Mouse (Mus musculus) ovary, adult 18-20 months (tissue): ENCODE measurements at regions not wholly inside any gene's neighbourhood (a gene's known extent, or its start where the extent isn't known, plus 50 kb on each side); places are given as distances from the start of the nearest gene placed in this dataset.

ENCODE experiments used
- DNase-seq: peaks from one replicate; pipeline ENCODE4 v3.0.0; 2022; ENCODE audit warnings: low spot score, mixed read lengths

- DNase-seq: no peak
These were observed 102.1 kb upstream of the Mki67 start for GRCm38 (mm10) chr7:135818298-135818697.

GRCm38 (mm10) chr7:135823884-135824750 lies 108.0 kb upstream of the Mki67 start:
- DNase-seq: no peak

GRCm38 (mm10) chr7:135829246-135829645 lies 113.1 kb upstream of the Mki67 start:
- DNase-seq: no peak

DNA sequence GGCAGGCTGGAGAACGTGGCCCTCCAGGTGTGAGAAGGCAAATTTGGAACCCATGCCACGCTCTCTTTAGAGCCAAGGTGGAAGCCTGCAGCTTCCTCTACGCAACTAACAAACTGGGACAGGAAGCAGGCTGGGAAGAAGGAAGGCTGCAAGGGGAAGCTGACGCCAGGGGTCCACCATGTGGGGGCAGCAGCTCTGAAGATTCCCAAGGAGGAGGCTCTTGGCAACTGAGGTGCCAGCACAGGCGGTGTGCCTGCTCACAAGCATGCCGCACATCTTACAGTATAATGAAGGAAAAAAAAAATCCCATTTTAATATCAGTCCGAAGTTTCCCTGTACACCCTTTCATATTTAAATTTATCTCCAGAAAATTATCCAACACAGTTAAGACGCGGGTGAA lies 117.3 kb upstream of the Mki67 start:
- DNase-seq: no peak

- peak; percentile 28 for DNase-seq
These were observed 120.9 kb upstream of the Mki67 start for GRCm38 (mm10) chr7:135836808-135837733.

- no peak for DNase-seq
These were observed 127.9 kb upstream of the Mki67 start for GRCm38 (mm10) chr7:135844018-135844417.

DNA sequence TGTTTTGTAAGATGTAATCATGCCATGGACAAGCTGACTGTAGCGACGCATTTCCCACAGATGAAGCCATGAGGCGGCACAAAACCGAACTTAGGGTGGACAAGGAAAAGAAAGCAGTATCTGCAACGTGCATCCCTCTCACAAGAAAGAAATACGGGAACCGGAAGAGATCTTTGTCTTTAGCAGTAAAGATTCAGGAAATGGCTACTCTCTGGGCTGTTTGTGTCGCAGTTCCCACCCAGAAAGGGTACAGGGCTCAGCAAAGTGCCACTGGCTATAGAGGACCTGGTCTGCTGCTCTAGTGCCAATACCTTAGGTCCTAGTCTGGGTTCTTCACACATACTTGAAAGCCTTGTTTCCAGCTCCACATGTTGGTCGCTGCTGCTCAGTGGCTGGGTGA lies 131.1 kb upstream of the Mki67 start:
- DNase-seq: no peak

- no peak for DNase-seq
These were observed 132.0 kb upstream of the Mki67 start for GRCm38 (mm10) chr7:135848170-135848569.

DNA sequence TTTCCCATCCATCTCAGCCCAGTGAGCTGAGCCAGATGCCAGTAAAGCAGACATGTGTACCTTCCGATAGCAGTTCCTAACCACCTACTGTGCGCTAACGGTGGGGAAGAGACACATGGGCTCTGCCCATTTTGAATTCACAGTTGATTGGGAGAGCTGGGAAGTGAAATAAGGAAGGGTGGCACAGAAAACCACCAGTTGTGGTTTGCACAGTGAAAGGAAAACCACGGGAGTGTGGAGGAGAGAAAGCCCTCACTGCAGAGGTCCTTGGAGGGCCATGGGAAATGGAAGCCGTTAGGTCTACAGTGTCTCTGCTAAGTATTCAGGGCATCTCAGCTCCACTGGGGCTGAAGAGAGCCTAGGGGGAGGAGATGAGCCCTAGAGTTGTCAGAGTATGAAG lies 132.7 kb upstream of the Mki67 start:
- no peak for DNase-seq

GRCm38 (mm10) chr7:135853127-135853813 lies 137.1 kb upstream of the Mki67 start:
- no peak for DNase-seq

GRCm38 (mm10) chr7:135853814-135854324 lies 137.7 kb upstream of the Mki67 start:
- DNase-seq: no peak

- no peak for DNase-seq
These were observed 144.1 kb upstream of the Mki67 start for GRCm38 (mm10) chr7:135860288-135860687.

- peak; percentile 10 for DNase-seq
These were observed 144.7 kb upstream of the Mki67 start for GRCm38 (mm10) chr7:135860741-135861408.

DNA sequence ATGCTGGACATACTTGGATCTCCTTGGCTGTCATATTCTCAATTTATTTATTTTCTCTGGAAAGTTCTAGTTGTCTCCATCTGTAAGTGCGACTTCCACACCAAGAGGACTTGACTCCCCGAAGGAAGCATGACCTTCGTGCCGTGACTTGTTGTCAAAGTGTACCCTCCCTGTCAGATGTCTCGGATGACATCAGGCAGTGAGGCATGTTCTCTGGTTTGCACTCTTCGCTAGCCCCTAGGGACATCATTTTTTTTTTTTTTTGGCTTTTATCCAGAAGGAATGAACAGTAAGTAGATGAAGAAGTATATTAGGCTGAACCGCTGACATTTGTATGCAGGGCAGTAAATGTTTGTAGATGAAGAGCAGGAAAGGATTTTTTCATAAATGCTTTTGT lies 145.2 kb upstream of the Mki67 start:
- DNase-seq: no peak

DNA sequence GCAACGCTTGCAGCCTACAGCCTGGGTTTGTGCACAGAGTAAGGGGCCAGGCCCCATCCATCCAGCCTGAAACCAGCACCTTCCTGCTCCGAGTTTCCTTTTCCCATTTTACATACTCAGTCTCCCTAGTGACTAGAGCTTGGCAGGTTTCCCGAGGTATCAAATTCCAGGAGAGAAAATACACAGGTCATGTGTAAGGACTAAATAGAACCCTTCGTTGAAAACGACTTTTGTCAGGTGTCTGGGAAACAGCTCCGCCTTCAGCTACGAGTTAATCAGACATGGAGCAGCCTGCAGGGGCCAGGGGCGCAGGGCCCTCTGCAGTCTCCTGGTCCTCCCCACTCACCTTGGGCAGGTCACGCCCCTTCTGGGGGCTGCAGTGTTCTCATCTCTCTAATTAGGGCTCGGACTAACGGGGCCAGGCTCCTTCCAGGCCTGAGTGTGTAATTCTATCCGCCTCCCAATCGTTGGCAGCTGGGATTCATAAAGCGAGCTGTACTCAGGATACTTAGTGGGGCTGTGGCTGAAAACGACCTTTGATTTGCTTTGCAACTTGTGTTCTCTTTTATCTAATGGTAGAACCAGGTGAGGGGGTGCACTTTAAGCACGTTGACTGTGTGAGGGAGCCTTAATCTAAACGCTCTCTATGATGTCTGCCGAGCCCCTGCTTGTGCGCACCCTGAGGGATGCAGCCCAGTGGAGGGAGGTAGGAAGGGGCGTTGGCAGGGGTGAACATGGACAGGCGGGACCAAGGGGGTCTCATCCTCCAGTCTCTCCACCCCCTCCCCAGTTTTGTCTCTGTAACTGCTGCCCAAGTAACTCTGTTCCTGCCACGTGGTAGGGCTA lies 147.6 kb upstream of the Mki67 start:
- DNase-seq: no peak

- DNase-seq: no peak
These were observed 154.8 kb upstream of the Mki67 start for GRCm38 (mm10) chr7:135870981-135871380.

DNA sequence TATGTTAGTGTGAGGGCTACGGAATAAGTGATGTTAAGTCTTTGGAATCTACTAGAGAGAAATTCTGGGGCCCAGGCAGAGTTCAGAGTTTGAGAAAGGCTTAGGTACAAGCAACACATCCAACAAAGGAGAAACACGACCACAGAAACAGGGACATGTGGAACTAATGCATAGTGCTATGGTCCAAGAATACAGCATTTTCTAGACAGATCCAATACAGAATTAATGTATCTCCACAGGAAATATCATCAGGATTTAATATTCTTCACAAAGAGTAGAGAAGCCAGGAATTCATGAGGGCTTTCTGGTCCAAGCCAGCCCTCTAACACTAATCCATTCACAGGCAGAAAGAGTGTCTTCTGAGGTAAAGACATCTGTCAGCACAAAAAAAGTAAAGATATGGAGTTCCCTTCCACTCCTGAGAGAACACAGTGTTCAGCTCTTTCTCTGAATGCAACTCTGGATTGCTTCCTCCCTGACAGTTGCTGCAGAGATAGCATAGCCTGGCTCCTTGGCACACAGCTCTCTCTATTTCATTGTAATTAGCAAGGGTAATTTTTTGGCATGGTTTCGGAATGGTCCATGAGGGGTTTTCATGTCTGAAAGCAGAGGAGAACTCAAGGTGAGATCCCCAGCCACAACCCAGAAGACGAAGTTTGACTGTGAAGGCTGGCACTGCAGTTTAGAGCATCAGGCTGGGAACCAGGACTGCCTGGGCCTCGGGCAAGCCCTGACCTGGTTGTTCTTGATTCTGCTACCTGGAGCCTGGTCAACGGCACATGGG lies 161.1 kb upstream of the Mki67 start:
- no peak for DNase-seq

DNA sequence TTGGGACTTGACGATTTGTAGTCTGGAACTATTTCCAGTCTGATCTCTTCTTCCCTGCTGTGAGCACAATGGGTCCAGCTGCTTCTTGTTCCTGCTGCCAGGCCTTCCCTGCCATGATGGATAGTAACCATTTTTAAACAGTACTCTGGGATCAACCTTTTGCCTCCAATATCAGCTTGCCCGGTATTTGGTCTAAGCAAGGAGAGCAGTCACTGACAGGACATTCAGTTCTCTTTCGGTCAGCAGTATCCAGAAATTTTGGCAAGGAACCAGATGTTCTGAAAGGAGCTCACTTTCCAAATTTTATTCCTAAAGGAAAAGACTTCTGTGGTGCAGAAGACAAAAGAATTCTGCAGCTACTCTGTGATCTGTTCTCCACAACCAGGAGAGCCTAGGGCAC lies 162.6 kb upstream of the Mki67 start:
- no peak for DNase-seq

- DNase-seq: no peak
These were observed 164.3 kb upstream of the Mki67 start for GRCm38 (mm10) chr7:135880446-135880845.

GRCm38 (mm10) chr7:135882306-135882705 lies 166.1 kb upstream of the Mki67 start:
- no peak for DNase-seq
